Mouse (Mus musculus) testis, postnatal 10 days (tissue): ENCODE results near the gene Rbak.
"Not testable (repeated sequence)": the region's sequence is repeated elsewhere in the genome, so short reads cannot be mapped to it uniquely, and the experiment has no call there.

Source experiments
- DNase-seq: peaks from one replicate; pipeline ENCODE4 v3.0.0; 2021; ENCODE audit warnings: low spot score

The Rbak gene

DNA sequence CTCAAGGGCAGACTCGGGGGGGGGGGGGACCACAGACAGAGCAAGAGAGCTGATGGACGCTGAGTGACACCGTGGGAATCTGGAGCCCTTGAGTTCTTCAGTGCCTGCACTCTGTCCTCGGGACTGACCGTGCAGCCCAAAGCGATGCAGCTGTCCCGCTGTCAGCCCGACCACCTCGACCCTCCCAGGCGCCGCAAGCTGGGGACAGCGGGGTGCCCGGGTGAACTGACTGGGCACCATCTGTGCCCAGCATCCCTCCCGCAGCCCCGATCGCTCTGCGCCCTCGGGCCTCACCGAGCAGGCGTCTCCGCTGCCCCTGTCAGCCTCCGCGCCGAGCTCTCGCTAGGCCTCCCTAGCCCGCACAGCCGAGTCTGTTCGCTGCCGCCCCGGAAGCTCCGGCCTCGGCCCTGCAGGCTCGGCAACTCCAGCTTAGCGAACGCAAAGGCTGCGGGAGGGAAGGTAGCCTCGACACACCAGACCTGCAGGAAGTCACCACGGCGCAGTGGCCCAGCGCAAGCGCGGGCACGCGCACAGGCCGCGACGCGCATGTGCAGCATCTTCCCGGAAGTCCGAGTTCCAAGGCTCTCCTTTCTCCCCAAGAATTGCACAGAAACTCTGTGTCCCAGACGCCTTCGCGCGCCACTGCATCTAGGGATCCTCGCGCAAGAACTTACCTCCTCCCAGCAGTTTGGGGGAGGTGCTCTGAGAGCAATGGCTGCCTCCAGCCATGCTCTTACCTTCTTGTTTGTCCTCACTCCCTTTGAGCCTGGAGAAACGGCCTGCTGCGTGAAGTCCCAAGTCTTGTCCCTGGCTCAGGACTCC, at the start of gene Rbak, which contains the start of gene Spdye4b:
Rbak (minus strand) TSS at position 521 of the 822 bp plus-strand sequence.
Spdye4b (plus strand) TSS at position 763 of the 822 bp plus-strand sequence.
- DNase-seq: peak; percentile 87

GRCm38 (mm10) chr5:143226790-143227189, 46.2 kb upstream of the Rbak start, which contains the start of gene Spdye4a:
Gene Spdye4a (minus strand): TSS chr5:143226890.
- no peak for DNase-seq

GRCm38 (mm10) chr5:143222287-143222686, 41.7 kb upstream of the Rbak start:
- DNase-seq: no peak

- no peak for DNase-seq
Observed at GRCm38 (mm10) chr5:143220996-143221395, 40.4 kb upstream of the Rbak start.

DNA sequence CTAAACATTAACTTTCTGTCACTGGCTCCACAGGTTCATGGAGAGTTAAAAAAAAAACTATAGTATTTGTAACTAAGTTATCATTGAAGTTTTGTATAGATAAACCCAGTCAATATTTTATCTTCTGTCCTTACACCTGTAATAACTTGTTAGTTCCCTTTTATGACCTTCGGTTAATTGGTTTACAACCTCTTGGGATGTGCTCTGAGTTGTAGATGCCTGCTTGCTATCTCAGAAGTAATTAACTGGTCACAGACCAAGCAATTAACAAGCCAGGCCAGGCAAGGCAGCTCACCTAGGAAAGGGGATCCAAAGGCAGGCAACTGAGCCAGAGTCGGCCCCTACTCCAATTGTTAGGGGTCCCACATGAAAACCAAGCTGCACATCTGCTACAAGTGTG, 33.3 kb upstream of the Rbak start:
- no peak for DNase-seq

GRCm38 (mm10) chr5:143205015-143205414, 24.4 kb upstream of the Rbak start:
- no peak for DNase-seq

DNA sequence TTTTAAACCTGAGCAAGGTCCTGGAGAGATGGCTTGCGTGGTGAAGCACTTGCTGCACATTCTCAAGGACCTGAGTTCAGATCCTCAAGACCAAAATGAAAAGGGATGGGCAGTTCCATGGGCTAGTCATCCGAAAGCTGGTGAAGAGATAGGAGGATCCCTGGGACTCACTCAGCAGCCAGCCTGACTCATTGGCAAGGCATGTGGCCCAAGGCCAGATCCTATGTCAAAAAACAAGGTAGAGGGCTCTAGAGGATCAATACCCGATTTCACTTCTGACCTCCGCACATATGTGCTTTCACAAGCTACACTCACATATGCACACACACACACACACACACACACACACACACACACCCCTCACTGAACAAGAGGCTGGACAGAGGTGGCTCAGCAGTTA, 15.9 kb upstream of the Rbak start:
- no peak for DNase-seq

DNA sequence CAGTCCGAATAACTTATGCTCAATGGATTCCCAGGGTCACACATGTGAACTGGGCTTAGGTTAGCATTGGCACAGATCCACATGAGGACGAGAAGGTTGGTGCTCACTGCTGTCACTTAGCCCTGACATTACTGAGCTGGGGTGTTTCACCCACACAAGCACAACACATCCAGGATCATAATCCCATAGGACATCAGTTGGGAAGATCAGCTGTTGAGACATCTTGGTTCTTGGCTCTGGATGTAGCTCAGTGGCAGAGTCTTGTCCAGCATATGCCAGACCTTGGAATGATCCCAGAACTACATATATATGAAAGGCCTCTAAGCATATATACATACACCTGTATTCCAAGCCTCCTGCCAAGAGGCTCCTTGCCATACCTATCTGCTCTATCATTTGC, 14.6 kb upstream of the Rbak start:
- no peak for DNase-seq

- not testable (repeated sequence) for DNase-seq
Observed at GRCm38 (mm10) chr5:143194747-143195146, 14.2 kb upstream of the Rbak start.

- no peak for DNase-seq
Observed at GRCm38 (mm10) chr5:143192806-143193205, 12.2 kb upstream of the Rbak start.

DNA sequence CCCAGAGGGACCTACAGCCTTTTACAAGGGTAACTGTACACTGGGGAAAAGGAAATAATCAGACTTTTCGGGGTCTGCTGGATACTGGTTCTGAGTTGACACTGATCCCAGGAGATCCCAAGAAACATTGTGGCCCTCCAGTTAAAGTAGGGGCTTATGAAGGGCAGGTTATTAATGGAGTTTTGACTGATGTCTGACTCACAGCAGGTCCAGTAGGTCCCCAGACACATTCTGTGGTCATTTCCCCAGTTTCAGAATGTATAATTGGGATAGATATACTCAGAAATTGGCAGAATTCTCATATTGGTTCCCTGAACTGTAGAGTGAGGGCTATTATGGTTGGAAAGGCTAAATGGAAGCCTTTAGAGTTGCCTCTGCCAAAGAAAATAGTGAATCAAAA, 7.4 kb upstream of the Rbak start:
- not testable (repeated sequence) for DNase-seq

GRCm38 (mm10) chr5:143179179-143179578, 1.4 kb downstream of the Rbak start:
- no peak for DNase-seq

- peak; percentile 59 for DNase-seq
Observed at GRCm38 (mm10) chr5:143177541-143178200, 2.9 kb downstream of the Rbak start.

- DNase-seq: no peak
Observed at GRCm38 (mm10) chr5:143175970-143176369, 4.6 kb downstream of the Rbak start.

- peak; percentile 59 for DNase-seq
Observed at GRCm38 (mm10) chr5:143165508-143166070, 15.0 kb downstream of the Rbak start.

DNA sequence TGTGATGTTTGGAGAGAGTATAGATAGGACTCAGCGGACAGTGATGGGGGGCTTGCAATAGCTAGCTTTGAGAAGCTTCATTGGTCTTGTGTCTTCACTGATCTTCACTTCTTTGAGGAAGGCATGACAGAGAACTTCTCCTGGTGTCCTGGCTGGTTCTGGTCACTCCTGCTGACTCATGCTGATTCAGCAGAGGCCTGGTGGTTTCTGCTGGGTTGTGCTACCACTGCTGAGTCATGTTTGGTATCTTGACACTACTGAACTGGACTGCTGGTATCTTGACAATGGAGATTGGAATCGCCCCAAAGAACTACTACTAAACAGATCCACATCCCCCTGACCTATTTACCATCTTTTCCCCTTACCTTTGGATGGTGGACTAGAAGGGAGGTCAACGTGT, 25.0 kb downstream of the Rbak start:
- no peak for DNase-seq

DNA sequence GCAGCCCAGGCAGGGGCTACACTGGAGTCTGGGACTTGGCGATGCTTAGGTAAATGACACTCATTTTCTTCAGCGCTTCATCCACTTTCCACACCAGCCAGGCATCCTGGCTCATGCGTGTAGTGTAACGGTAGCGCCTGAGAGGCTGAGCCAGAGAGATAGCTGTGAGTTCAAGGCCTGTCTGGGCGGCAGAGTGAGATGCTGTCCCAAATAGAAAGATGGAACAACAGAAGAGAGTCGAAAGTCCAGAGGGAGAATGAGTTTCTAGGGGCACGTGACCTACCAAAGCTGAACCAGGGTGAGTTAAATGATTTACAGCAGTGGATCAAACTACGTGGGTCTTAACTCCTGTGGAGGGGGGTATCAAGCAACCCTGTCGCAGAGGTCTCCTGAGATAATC, 26.8 kb downstream of the Rbak start:
- DNase-seq: no peak

- no peak for DNase-seq
Observed at GRCm38 (mm10) chr5:143150044-143150443, 30.5 kb downstream of the Rbak start.

GRCm38 (mm10) chr5:143149536-143149935, 31.0 kb downstream of the Rbak start:
- DNase-seq: no peak

GRCm38 (mm10) chr5:143148661-143149060, 31.9 kb downstream of the Rbak start:
- DNase-seq: no peak

- no peak for DNase-seq
Observed at GRCm38 (mm10) chr5:143147481-143147880, 33.1 kb downstream of the Rbak start, which contains the start of gene Olfr718-ps1. Gene Olfr718-ps1 (minus strand): TSS chr5:143147581.

DNA sequence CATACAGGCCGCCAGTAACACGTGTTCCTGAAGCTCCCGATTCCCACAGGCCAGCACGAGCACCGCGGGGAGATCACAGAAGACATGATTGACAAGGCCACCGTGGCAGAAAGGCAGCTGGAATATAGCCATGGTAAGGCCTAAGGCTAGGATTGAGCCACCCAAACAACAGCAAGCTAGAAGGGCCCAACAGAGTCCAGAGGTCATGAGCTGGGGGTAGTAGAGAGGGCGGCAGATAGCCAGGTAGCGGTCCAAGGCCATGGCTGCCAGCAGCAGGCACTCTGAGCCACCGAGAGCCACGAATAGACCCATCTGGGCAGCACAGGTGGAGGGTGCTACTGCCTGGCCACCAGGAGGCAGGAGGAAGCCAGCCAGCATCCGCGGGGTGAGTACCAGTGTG, 43.0 kb downstream of the Rbak start:
- no peak for DNase-seq

- no peak for DNase-seq
Observed at GRCm38 (mm10) chr5:143135042-143135441, 45.5 kb downstream of the Rbak start.
